Mouse (Mus musculus) embryonic facial prominence, embryonic 11.5 days (tissue): Measurements from ENCODE around the gene Cntnap4. TPM values are rescaled to one million over a fixed set of nuclear protein-coding genes. Genes with fewer than 3 reads are reported as not detected.
"Not testable (repeated sequence)": the region's sequence is repeated elsewhere in the genome, so short reads cannot be mapped to it uniquely, and the experiment has no call there.

ENCODE experiments used
- ATAC-seq: fragments of 200-750 bp; cut with Nextera tagmentation; replicated peaks from 2 replicates; pipeline ENCODE4 v1.8.0; 2017; ENCODE audit warnings: low read depth; ENCODE audit not compliant: insufficient number of reproducible peaks, low FRiP score, low TSS enrichment
- DNase-seq: peaks from one replicate; pipeline ENCODE4 v3.0.0-alpha.2; 2015; ENCODE audit warnings: low spot score
- H3K27ac ChIP-seq: fragments of 300-500 bp; sonication (generic); replicated peaks from 2 replicates; pipeline ENCODE4 v1.5.1; 2014; ENCODE audit warnings: mild to moderate bottlenecking, low read depth, low read length, control low read depth
- H3K27me3 ChIP-seq: fragments of 300-500 bp; sonication (generic); 2 replicates; pipeline ENCODE4 v1.6.1; 2014; ENCODE audit warnings: mild to moderate bottlenecking, low read length, moderate library complexity, mixed read lengths; ENCODE audit not compliant: control insufficient read depth, insufficient read depth
- H3K36me3 ChIP-seq: fragments of 300-500 bp; sonication (generic); replicated peaks from 2 replicates; pipeline ENCODE4 v1.6.1; 2014; ENCODE audit warnings: low read depth, mild to moderate bottlenecking, low read length, moderate library complexity, mixed read lengths; ENCODE audit not compliant: control insufficient read depth, insufficient read depth
- H3K4me1 ChIP-seq: fragments of 300-500 bp; sonication (generic); 2 replicates; pipeline ENCODE4 v1.6.1; 2014; ENCODE audit warnings: low read length, mixed read lengths; ENCODE audit not compliant: control insufficient read depth, insufficient read depth
- H3K4me2 ChIP-seq: fragments of 300-500 bp; sonication (generic); 2 replicates; pipeline ENCODE4 v1.6.1; 2014; ENCODE audit warnings: low read depth, mild to moderate bottlenecking, control low read depth, low read length, moderate library complexity
- H3K4me3 ChIP-seq: fragments of 300-500 bp; sonication (generic); 2 replicates; pipeline ENCODE4 v1.5.1; 2014; ENCODE audit warnings: low read depth, low read length, control low read depth
- H3K9ac ChIP-seq: fragments of 300-500 bp; sonication (generic); replicated peaks from 2 replicates; pipeline ENCODE4 v1.6.1; 2014; ENCODE audit warnings: mild to moderate bottlenecking, control low read depth, low read length
- H3K9me3 ChIP-seq: fragments of 300-500 bp; sonication (generic); replicated peaks from 2 replicates; pipeline ENCODE4 v1.6.1; 2016; ENCODE audit warnings: mild to moderate bottlenecking, low read length, inconsistent platforms, mixed read lengths; ENCODE audit not compliant: control insufficient read depth
- WGBS: fragments of 180-500 bp; shearing (Covaris S2); extraction: QIAGEN DNeasy Blood & Tissue Kit; methylation state at CpG from one replicate; pipeline ENCODE4 v1.1.7; 2014; 5-methylcytosine and 5-hydroxymethylcytosine counted together
- polyA plus RNA-seq: library from polyadenylated mRNA; unstranded; fragments of >200 nt; fragmentation: Nextera tagmentation; extraction: Ambion mirVana; gene quantifications from 2 replicates; pipeline ENCODE4 v1.2.1, GENCODE M21; 2014

Cntnap4 gene
- polyA plus RNA-seq, 1 experiment from 2014 or later = 0.55 TPM

GRCm38 (mm10) chr8:112735575-112735974 lies 165.7 kb downstream of the Cntnap4 start:
- H3K4me3 ChIP-seq = no peak overlapping the region
- H3K4me1 ChIP-seq = no peaks in the 10 kb centered on the region
- no peak for ATAC-seq
- WGBS = 96% methylated on average over 3 of the region's 3 CpGs
- no peaks in the 10 kb centered on the region for H3K9me3 ChIP-seq
- H3K27me3 ChIP-seq = no peaks in the 10 kb centered on the region
- no peaks in the 10 kb centered on the region for H3K36me3 ChIP-seq
- no peak overlapping the region for H3K9ac ChIP-seq
- H3K4me2 ChIP-seq = no peak overlapping the region
- no peak for DNase-seq
- no peak overlapping the region for H3K27ac ChIP-seq

GRCm38 (mm10) chr8:112743331-112743730 lies 173.5 kb downstream of the Cntnap4 start:
- Histone ChIP-seq H3K9me3 (no peaks in the 10 kb centered on the region), H3K9ac (no peak overlapping the region), H3K4me2 (no peak overlapping the region), H3K27ac (no peak overlapping the region), H3K4me3 (no peak overlapping the region), H3K36me3 (no peaks in the 10 kb centered on the region), H3K27me3 (no peaks in the 10 kb centered on the region), H3K4me1 (no peaks in the 10 kb centered on the region)
- ATAC-seq = no peak
- WGBS = 92% methylated on average over 4 of the region's 4 CpGs
- no peak for DNase-seq

- H3K9ac ChIP-seq = no peak overlapping the region
- H3K9me3 ChIP-seq = no peaks in the 10 kb centered on the region
- no peaks in the 10 kb centered on the region for H3K36me3 ChIP-seq
- no peak overlapping the region for H3K4me3 ChIP-seq
- DNase-seq (no peak), ATAC-seq (no peak)
- 87% methylated on average over 5 of the region's 5 CpGs for WGBS
- H3K27ac ChIP-seq = no peak overlapping the region
- no peaks in the 10 kb centered on the region for H3K27me3 ChIP-seq
- no peaks in the 10 kb centered on the region for H3K4me1 ChIP-seq
- no peak overlapping the region for H3K4me2 ChIP-seq
Measured at GRCm38 (mm10) chr8:112747296-112747695, 177.5 kb downstream of the Cntnap4 start.

- ATAC-seq = no peak
Measured at GRCm38 (mm10) chr8:112755171-112755570, 185.3 kb downstream of the Cntnap4 start.

GRCm38 (mm10) chr8:112803058-112803457 lies 233.2 kb downstream of the Cntnap4 start:
- H3K27ac ChIP-seq = no peak overlapping the region
- H3K36me3 ChIP-seq = no peaks in the 10 kb centered on the region
- no peak overlapping the region for H3K4me3 ChIP-seq
- ATAC-seq = no peak
- H3K27me3 ChIP-seq = no peaks in the 10 kb centered on the region
- 94% methylated on average over 17 of the region's 17 CpGs for WGBS
- H3K4me1 ChIP-seq = no peaks in the 10 kb centered on the region
- no peak overlapping the region for H3K4me2 ChIP-seq
- H3K9ac ChIP-seq = no peak overlapping the region
- no peaks in the 10 kb centered on the region for H3K9me3 ChIP-seq
- no peak for DNase-seq

More at GRCm38 (mm10) chr8:112755171-112755570, 185.3 kb downstream of the Cntnap4 start:
- H3K4me2 ChIP-seq = no peak overlapping the region
- no peak overlapping the region for H3K27ac ChIP-seq
- H3K36me3 ChIP-seq = no peaks in the 10 kb centered on the region
- no peak overlapping the region for H3K9ac ChIP-seq
- H3K4me3 ChIP-seq = no peak overlapping the region
- no peak for DNase-seq
- H3K4me1 ChIP-seq = no peaks in the 10 kb centered on the region
- H3K27me3 ChIP-seq = no peaks in the 10 kb centered on the region
- H3K9me3 ChIP-seq = no peaks in the 10 kb centered on the region
- WGBS = 87% methylated on average over 4 of the region's 4 CpGs

DNA sequence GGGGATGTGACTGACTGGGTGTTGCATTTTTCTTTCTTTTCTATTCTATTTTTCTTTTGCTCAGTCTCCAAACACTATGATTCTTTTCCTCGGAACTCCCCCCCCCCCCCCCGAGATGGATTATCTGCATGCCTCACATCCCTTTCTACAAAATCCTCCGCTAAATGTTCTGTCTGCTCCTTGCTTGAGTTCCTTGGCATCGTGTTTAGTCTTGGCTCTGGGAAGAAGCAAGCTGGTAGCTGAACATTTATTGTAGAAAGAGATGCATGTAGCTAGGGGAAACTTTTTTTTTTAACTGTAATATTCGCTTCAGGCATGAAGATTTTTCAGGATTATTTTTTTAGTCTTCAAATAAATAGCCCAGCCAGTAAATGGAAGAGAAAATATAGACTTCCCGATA lies 239.5 kb downstream of the Cntnap4 start:
- ATAC-seq (no peak), DNase-seq (no peak)
- H3K9me3 ChIP-seq = no peaks in the 10 kb centered on the region
- no peaks in the 10 kb centered on the region for H3K36me3 ChIP-seq
- no peak overlapping the region for H3K4me3 ChIP-seq
- H3K9ac ChIP-seq = no peak overlapping the region
- no peaks in the 10 kb centered on the region for H3K4me1 ChIP-seq
- H3K27ac ChIP-seq = no peak overlapping the region
- H3K27me3 ChIP-seq = no peaks in the 10 kb centered on the region
- 68% methylated on average over 5 of the region's 6 CpGs for WGBS
- no peak overlapping the region for H3K4me2 ChIP-seq

- ATAC-seq (no peak), DNase-seq (no peak)
- H3K27me3 ChIP-seq = no peaks in the 10 kb centered on the region
- H3K27ac ChIP-seq = no peak overlapping the region
- no peaks in the 10 kb centered on the region for H3K36me3 ChIP-seq
- H3K9ac ChIP-seq = no peak overlapping the region
- H3K4me3 ChIP-seq = no peak overlapping the region
- 80% methylated on average over 2 of the region's 2 CpGs for WGBS
- no peak overlapping the region for H3K4me2 ChIP-seq
- no peaks in the 10 kb centered on the region for H3K9me3 ChIP-seq
- H3K4me1 ChIP-seq = no peaks in the 10 kb centered on the region
Measured at GRCm38 (mm10) chr8:112841057-112841456, 271.2 kb downstream of the Cntnap4 start.

- H3K4me1 ChIP-seq, H3K9me3 ChIP-seq, H3K4me3 ChIP-seq, H3K36me3 ChIP-seq, H3K27ac ChIP-seq, H3K27me3 ChIP-seq, DNase-seq, H3K4me2 ChIP-seq, H3K9ac ChIP-seq, ATAC-seq: not testable (repeated sequence)
- WGBS = 88% methylated on average over 1 of the region's 1 CpGs
Measured at GRCm38 (mm10) chr8:112849541-112849940, 279.7 kb downstream of the Cntnap4 start.
